Mouse (Mus musculus) hindbrain, embryonic 11.5 days (tissue): ENCODE results near the gene Tmem119. TPM values are rescaled to one million over a fixed set of nuclear protein-coding genes. Genes with fewer than 3 reads are reported as not detected.
"Not testable (repeated sequence)": the region's sequence is repeated elsewhere in the genome, so short reads cannot be mapped to it uniquely, and the experiment has no call there.

Experiments
- ATAC-seq: fragments of 200-750 bp; cut with Nextera tagmentation; 2 replicates; pipeline ENCODE4 v1.8.0; 2017; ENCODE audit warnings: mild to moderate bottlenecking, moderate TSS enrichment, moderate library complexity; ENCODE audit not compliant: low FRiP score
- DNase-seq: peaks from one replicate; pipeline ENCODE4 v3.0.0-alpha.2; 2015; ENCODE audit warnings: low spot score
- H3K27ac ChIP-seq: fragments of 300-500 bp; sonication (generic); 2 replicates; pipeline ENCODE4 v1.5.1; 2014; ENCODE audit warnings: mild to moderate bottlenecking, low read depth, low read length
- H3K27me3 ChIP-seq: fragments of 300-500 bp; sonication (generic); 2 replicates; pipeline ENCODE4 v1.6.1; 2014; ENCODE audit warnings: mild to moderate bottlenecking, low read length, moderate library complexity, mixed read lengths; ENCODE audit not compliant: control insufficient read depth, insufficient read depth
- H3K36me3 ChIP-seq: fragments of 300-500 bp; sonication (generic); 2 replicates; pipeline ENCODE4 v1.6.1; 2014; ENCODE audit warnings: mild to moderate bottlenecking, low read length, moderate library complexity, mixed read lengths; ENCODE audit not compliant: control insufficient read depth, insufficient read depth
- H3K4me1 ChIP-seq: fragments of 300-500 bp; sonication (generic); replicated peaks from 2 replicates; pipeline ENCODE4 v1.6.1; 2014; ENCODE audit warnings: low read length, mixed read lengths; ENCODE audit not compliant: control insufficient read depth, insufficient read depth
- H3K4me2 ChIP-seq: fragments of 300-500 bp; sonication (generic); replicated peaks from 2 replicates; pipeline ENCODE4 v1.6.1; 2014; ENCODE audit warnings: mild to moderate bottlenecking, low read depth, low read length
- H3K4me3 ChIP-seq: fragments of 300-500 bp; sonication (generic); 2 replicates; pipeline ENCODE4 v1.5.1; 2014; ENCODE audit warnings: low read depth, low read length
- H3K9ac ChIP-seq: fragments of 300-500 bp; sonication (generic); 2 replicates; pipeline ENCODE4 v1.6.1; 2014; ENCODE audit warnings: low read depth, low read length
- H3K9me3 ChIP-seq: fragments of 300-500 bp; sonication (generic); 2 replicates; pipeline ENCODE4 v1.6.1; 2016; ENCODE audit warnings: low read length; ENCODE audit not compliant: control insufficient read depth
- WGBS: fragments of 180-500 bp; shearing (Covaris S2); extraction: QIAGEN DNeasy Blood & Tissue Kit; methylation state at CpG from one replicate; pipeline ENCODE4 v1.1.7; 2014; 5-methylcytosine and 5-hydroxymethylcytosine counted together
- polyA plus RNA-seq: library from polyadenylated mRNA; unstranded; fragments of >200 nt; fragmentation: Nextera tagmentation; extraction: Ambion mirVana; gene quantifications from 2 replicates; pipeline ENCODE4 v1.2.1, GENCODE M21; 2014

The Tmem119 gene
- polyA plus RNA-seq, 1 experiment from 2014 or later: 21.3 TPM

GRCm38 (mm10) chr5:113777728-113778127, 22.6 kb downstream of the Tmem119 start:
- not testable (repeated sequence) for ATAC-seq, H3K4me1 ChIP-seq, H3K9me3 ChIP-seq, DNase-seq, H3K4me2 ChIP-seq, H3K4me3 ChIP-seq, H3K36me3 ChIP-seq, H3K27me3 ChIP-seq, H3K27ac ChIP-seq, H3K9ac ChIP-seq
- 95% methylated on average over 8 of the region's 8 CpGs for WGBS

GRCm38 (mm10) chr5:113776896-113777226, 23.5 kb downstream of the Tmem119 start:
- Histone ChIP-seq H3K4me1 (no peaks in the 10 kb centered on the region; the same call in 1 of the 2 replicates), H3K27ac (no peak overlapping the region), H3K4me3 (no peak overlapping the region), H3K36me3 (peaks cover 4% of the 10 kb centered on the region), H3K9ac (no peak overlapping the region), H3K27me3 (no peaks in the 10 kb centered on the region), H3K9me3 (no peaks in the 10 kb centered on the region), H3K4me2 (no peak overlapping the region)
- DNase-seq (no peak), ATAC-seq (no peak)
- WGBS: 86% methylated on average over 8 of the region's 8 CpGs

- Histone ChIP-seq H3K36me3 (peaks cover 4% of the 10 kb centered on the region), H3K4me3 (no peak overlapping the region), H3K9me3 (no peaks in the 10 kb centered on the region), H3K4me2 (no peak overlapping the region), H3K27me3 (no peaks in the 10 kb centered on the region), H3K27ac (no peak overlapping the region), H3K9ac (no peak overlapping the region), H3K4me1 (no peaks in the 10 kb centered on the region; the same call in 1 of the 2 replicates)
- ATAC-seq (no peak), DNase-seq (no peak)
- 95% methylated on average over 15 of the region's 15 CpGs for WGBS
Measured at GRCm38 (mm10) chr5:113776128-113776895, 24.0 kb downstream of the Tmem119 start.

DNA sequence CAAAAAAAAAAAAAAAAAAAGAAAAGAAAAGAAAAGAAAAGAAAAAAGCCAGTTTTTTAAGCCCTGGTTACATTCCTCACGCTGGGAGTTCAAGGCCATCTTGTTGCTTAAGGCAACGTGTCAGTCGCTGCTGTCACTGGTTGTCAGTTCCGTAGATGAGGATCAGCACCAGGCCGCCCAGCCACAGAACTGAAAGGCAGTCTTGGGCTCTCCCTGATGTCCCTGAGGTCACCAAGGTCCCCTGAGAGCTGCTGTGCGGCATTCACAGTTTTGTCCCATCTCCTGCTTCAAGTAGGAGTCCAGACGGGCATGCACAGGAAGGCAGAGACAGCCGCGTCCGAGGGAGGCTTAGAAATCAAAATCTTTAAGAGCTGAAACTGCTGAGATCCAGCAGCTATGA, 24.7 kb downstream of the Tmem119 start:
- no peak for ATAC-seq
- H3K4me2 ChIP-seq: no peak overlapping the region
- 93% methylated on average over 10 of the region's 10 CpGs for WGBS

GRCm38 (mm10) chr5:113773664-113774063, 26.7 kb downstream of the Tmem119 start:
- no peak overlapping the region for H3K9ac ChIP-seq
- H3K27ac ChIP-seq: no peak overlapping the region
- H3K9me3 ChIP-seq: no peaks in the 10 kb centered on the region
- DNase-seq (peak; percentile 92), ATAC-seq (no peak)
- 5% methylated on average over 7 of the region's 7 CpGs for WGBS
- H3K36me3 ChIP-seq: peaks cover 4% of the 10 kb centered on the region
- H3K4me1 ChIP-seq: peaks cover 2% of the 10 kb centered on the region; the same call in 1 of the 2 replicates
- peak overlapping the region; percentile 87 for H3K4me2 ChIP-seq
- H3K4me3 ChIP-seq: peak overlapping the region; percentile 91
- no peaks in the 10 kb centered on the region for H3K27me3 ChIP-seq

More for the DNA sequence above, 24.7 kb downstream of the Tmem119 start:
- Histone ChIP-seq H3K27ac (no peak overlapping the region), H3K36me3 (peaks cover 4% of the 10 kb centered on the region), H3K4me3 (no peak overlapping the region), H3K9ac (no peak overlapping the region), H3K9me3 (no peaks in the 10 kb centered on the region), H3K27me3 (no peaks in the 10 kb centered on the region), H3K4me1 (no peaks in the 10 kb centered on the region; the same call in 1 of the 2 replicates)
- no peak for DNase-seq

DNA sequence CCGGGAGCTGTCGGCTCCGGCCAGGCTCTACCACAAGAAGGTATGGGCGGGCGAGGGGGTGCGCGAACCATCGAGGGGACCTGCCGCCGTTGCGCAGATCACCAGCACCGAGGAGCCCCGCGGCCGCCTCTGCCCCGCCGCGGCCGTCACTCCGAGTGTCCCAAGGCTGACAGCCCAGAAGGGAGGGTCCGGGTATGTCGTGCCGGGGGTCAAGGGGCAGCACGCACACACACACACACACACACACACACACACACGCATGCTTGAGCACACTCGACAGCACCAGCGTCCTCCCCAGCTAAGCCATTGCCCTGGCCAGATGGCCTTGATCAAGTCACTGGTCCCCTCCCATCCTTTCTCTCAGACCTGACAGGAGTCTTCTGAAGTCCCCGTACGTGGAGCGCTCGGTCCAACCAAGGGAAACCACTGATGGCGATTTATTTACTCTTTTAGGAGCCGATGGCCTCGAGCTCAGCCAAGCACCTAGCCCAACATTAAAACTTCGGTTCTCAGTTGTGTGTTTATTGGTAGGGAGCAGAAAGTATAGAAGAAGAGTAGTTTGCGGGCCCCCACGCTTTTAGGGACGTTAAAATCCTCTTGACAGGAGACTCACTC, 27.3 kb downstream of the Tmem119 start:
- Histone ChIP-seq H3K4me3 (peak overlapping the region; percentile 91), H3K9ac (peak overlapping the region; percentile 66), H3K4me2 (peak overlapping the region; percentile 87), H3K27ac (peak overlapping the region; percentile 42; the same call in 1 of the 2 replicates), H3K9me3 (no peaks in the 10 kb centered on the region), H3K36me3 (peaks cover 7% of the 10 kb centered on the region), H3K4me1 (peaks cover 2% of the 10 kb centered on the region; the same call in 1 of the 2 replicates), H3K27me3 (no peaks in the 10 kb centered on the region)
- no peak for DNase-seq
- ATAC-seq: peak; percentile 67
- 2% methylated on average over 17 of the region's 38 CpGs for WGBS

- peak within 1 kb of the TSS; percentile 94 for H3K9ac ChIP-seq
- H3K27ac ChIP-seq: peak within 1 kb of the TSS; percentile 94
- H3K4me3 ChIP-seq: peak within 1 kb of the TSS; percentile 91
- peaks cover 2% of the 10 kb centered on the region; the same call in 1 of the 2 replicates for H3K4me1 ChIP-seq
- H3K27me3 ChIP-seq: no peaks in the 10 kb centered on the region
- H3K36me3 ChIP-seq: peaks cover 7% of the 10 kb centered on the region
- ATAC-seq: peak; percentile 87
- DNase-seq: peak; percentile 98
- under 1% methylated on average over 46 of the region's 49 CpGs for WGBS
- no peaks in the 10 kb centered on the region for H3K9me3 ChIP-seq
- H3K4me2 ChIP-seq: peak within 1 kb of the TSS; percentile 87
Measured at GRCm38 (mm10) chr5:113772450-113772895, 27.8 kb downstream of the Tmem119 start, which contains the start of the genes Sart3 and Iscu. TSS of gene Sart3 (minus strand) at chr5:113772510. TSS of gene Iscu (plus strand) at chr5:113772748.

GRCm38 (mm10) chr5:113771213-113772162, 28.8 kb downstream of the Tmem119 start:
- peak; percentile 85 for DNase-seq
- peak overlapping the region; percentile 87 for H3K4me2 ChIP-seq
- peak overlapping the region; percentile 94 for H3K27ac ChIP-seq
- H3K36me3 ChIP-seq: peaks cover 3% of the 10 kb centered on the region
- H3K4me1 ChIP-seq: peaks cover 2% of the 10 kb centered on the region; the same call in 1 of the 2 replicates
- under 1% methylated on average over 90 of the region's 97 CpGs for WGBS
- H3K4me3 ChIP-seq: peak overlapping the region; percentile 91
- peak overlapping the region; percentile 94 for H3K9ac ChIP-seq
- no peaks in the 10 kb centered on the region for H3K27me3 ChIP-seq
- peak; percentile 81 for ATAC-seq
- no peaks in the 10 kb centered on the region for H3K9me3 ChIP-seq
